Mouse (Mus musculus): ENCODE data around the gene Aph1b. TPM values are rescaled to one million over a fixed set of nuclear protein-coding genes. Genes with fewer than 3 reads are reported as not detected.
"Not testable (repeated sequence)": the region's sequence is repeated elsewhere in the genome, so short reads cannot be mapped to it uniquely, and the experiment has no call there.

The Aph1b gene
- polyA plus RNA-seq, 1 experiment from 2014 or later, result 10.1 TPM

GRCm38 (mm10) chr9:66796739-66797138 is 1.4 kb upstream of the Aph1b start, which contains the start of gene Gm10647:
Gm10647 (plus strand) TSS chr9:66797039.
- Histone ChIP-seq H3K4me2 (peak within 1 kb of the TSS; percentile 84), H3K27ac (peak within 1 kb of the TSS; percentile 89), H3K36me3 (no peaks in the 10 kb centered on the region), H3K27me3 (peaks cover 3% of the 10 kb centered on the region; the same call in 1 of the 2 replicates), H3K9me3 (no peaks in the 10 kb centered on the region), H3K4me3 (peak within 1 kb of the TSS; percentile 74), H3K4me1 (peaks cover 13% of the 10 kb centered on the region), H3K9ac (peak within 1 kb of the TSS; percentile 83)
- WGBS, result 58% methylated on average over 5 of the region's 5 CpGs
- no peak for ATAC-seq (ENCODE audit: insufficient number of reproducible peaks, insufficient read depth, low FRiP score, low TSS enrichment, low read depth)

- H3K9me3 ChIP-seq, result no peaks in the 10 kb centered on the region
- H3K36me3 ChIP-seq, result peaks cover 6% of the 10 kb centered on the region; the same call in 1 of the 2 replicates
- 2% methylated on average over 43 of the region's 43 CpGs for WGBS
- peak overlapping the region; percentile 83 for H3K9ac ChIP-seq
- H3K4me2 ChIP-seq, result peak overlapping the region; percentile 84
- H3K4me3 ChIP-seq, result peak overlapping the region; percentile 74
- H3K4me1 ChIP-seq, result peaks cover 10% of the 10 kb centered on the region
- peak; percentile 22; the same call in 1 of the 2 replicates for ATAC-seq (ENCODE audit: insufficient number of reproducible peaks, insufficient read depth, low FRiP score, low TSS enrichment, low read depth)
- H3K27ac ChIP-seq, result peak overlapping the region; percentile 89
- H3K27me3 ChIP-seq, result no peaks in the 10 kb centered on the region
Observed at GRCm38 (mm10) chr9:66794629-66795463, 444 bp downstream of the Aph1b start.

- no peak overlapping the region for H3K4me3 ChIP-seq
- 7% methylated on average over 2 of the region's 2 CpGs for WGBS
- no peak for ATAC-seq (ENCODE audit: insufficient number of reproducible peaks, insufficient read depth, low FRiP score, low TSS enrichment, low read depth)
Observed at GRCm38 (mm10) chr9:66787821-66788220, 7.5 kb downstream of the Aph1b start.

GRCm38 (mm10) chr9:66784552-66784951 is 10.7 kb downstream of the Aph1b start:
- H3K9me3 ChIP-seq; H3K27ac ChIP-seq; H3K4me1 ChIP-seq; H3K4me3 ChIP-seq; ATAC-seq (ENCODE audit: insufficient number of reproducible peaks, insufficient read depth, low FRiP score, low TSS enrichment, low read depth); H3K4me2 ChIP-seq; H3K36me3 ChIP-seq; H3K27me3 ChIP-seq; H3K9ac ChIP-seq: not testable (repeated sequence)
- no CpG with 5 or more reads among the region's 3 CpGs for WGBS

More at GRCm38 (mm10) chr9:66787821-66788220, 7.5 kb downstream of the Aph1b start:
- Histone ChIP-seq H3K4me1 (no peaks in the 10 kb centered on the region), H3K36me3 (peaks cover 10% of the 10 kb centered on the region; the same call in 1 of the 2 replicates), H3K9ac (no peak overlapping the region), H3K9me3 (no peaks in the 10 kb centered on the region), H3K27me3 (no peaks in the 10 kb centered on the region), H3K4me2 (no peak overlapping the region), H3K27ac (no peak overlapping the region)

GRCm38 (mm10) chr9:66770701-66771100 is 24.6 kb downstream of the Aph1b start:
- ATAC-seq (ENCODE audit: insufficient number of reproducible peaks, insufficient read depth, low FRiP score, low TSS enrichment, low read depth), result no peak

GRCm38 (mm10) chr9:66769275-66769674 is 26.0 kb downstream of the Aph1b start:
- no peaks in the 10 kb centered on the region for H3K36me3 ChIP-seq
- no peaks in the 10 kb centered on the region for H3K9me3 ChIP-seq
- H3K4me2 ChIP-seq, result no peak overlapping the region
- WGBS, result 87% methylated on average over 3 of the region's 3 CpGs
- no peak overlapping the region for H3K27ac ChIP-seq
- no peaks in the 10 kb centered on the region for H3K27me3 ChIP-seq
- no peak overlapping the region for H3K9ac ChIP-seq
- ATAC-seq (ENCODE audit: insufficient number of reproducible peaks, insufficient read depth, low FRiP score, low TSS enrichment, low read depth), result no peak
- no peak overlapping the region for H3K4me3 ChIP-seq
- no peaks in the 10 kb centered on the region for H3K4me1 ChIP-seq

More at GRCm38 (mm10) chr9:66770701-66771100, 24.6 kb downstream of the Aph1b start:
- Histone ChIP-seq H3K27me3 (no peaks in the 10 kb centered on the region), H3K9ac (no peak overlapping the region), H3K4me2 (no peak overlapping the region), H3K36me3 (no peaks in the 10 kb centered on the region), H3K4me3 (no peak overlapping the region), H3K4me1 (no peaks in the 10 kb centered on the region), H3K9me3 (no peaks in the 10 kb centered on the region), H3K27ac (no peak overlapping the region)

- 100% methylated on average over 1 of the region's 1 CpGs for WGBS
- Histone ChIP-seq H3K36me3 (no peaks in the 10 kb centered on the region), H3K9me3 (no peaks in the 10 kb centered on the region), H3K4me1 (no peaks in the 10 kb centered on the region), H3K9ac (no peak overlapping the region), H3K27me3 (no peaks in the 10 kb centered on the region), H3K4me3 (no peak overlapping the region), H3K27ac (no peak overlapping the region), H3K4me2 (no peak overlapping the region)
- ATAC-seq (ENCODE audit: insufficient number of reproducible peaks, insufficient read depth, low FRiP score, low TSS enrichment, low read depth), result no peak
Observed at GRCm38 (mm10) chr9:66768721-66769120, 26.6 kb downstream of the Aph1b start.

GRCm38 (mm10) chr9:66760991-66761390 is 34.3 kb downstream of the Aph1b start:
- 61% methylated on average over 1 of the region's 1 CpGs for WGBS
- Histone ChIP-seq H3K36me3 (0 out of 2 replicates have a peak, but pooled peaks cover 3% of the 10 kb centered on the region), H3K4me2 (no peak overlapping the region), H3K4me3 (no peak overlapping the region), H3K27ac (no peak overlapping the region), H3K9ac (no peak overlapping the region), H3K27me3 (no peaks in the 10 kb centered on the region), H3K4me1 (no peaks in the 10 kb centered on the region; the same call in 1 of the 2 replicates), H3K9me3 (no peaks in the 10 kb centered on the region)
- ATAC-seq (ENCODE audit: insufficient number of reproducible peaks, insufficient read depth, low FRiP score, low TSS enrichment, low read depth), result no peak

GRCm38 (mm10) chr9:66752849-66753248 is 42.4 kb downstream of the Aph1b start:
- 84% methylated on average over 6 of the region's 6 CpGs for WGBS

GRCm38 (mm10) chr9:66748390-66748789 is 46.9 kb downstream of the Aph1b start:
- Histone ChIP-seq H3K4me1 (0 out of 2 replicates have a peak, but pooled peaks cover 6% of the 10 kb centered on the region), H3K27me3 (no peaks in the 10 kb centered on the region), H3K9me3 (no peaks in the 10 kb centered on the region), H3K36me3 (peaks cover 13% of the 10 kb centered on the region), H3K4me2 (no peak overlapping the region), H3K27ac (no peak overlapping the region), H3K9ac (no peak overlapping the region), H3K4me3 (no peak overlapping the region)
- 73% methylated on average over 15 of the region's 15 CpGs for WGBS
- no peak for ATAC-seq (ENCODE audit: insufficient number of reproducible peaks, insufficient read depth, low FRiP score, low TSS enrichment, low read depth)

More at GRCm38 (mm10) chr9:66752849-66753248, 42.4 kb downstream of the Aph1b start:
- no peak overlapping the region for H3K4me3 ChIP-seq
- peaks cover 11% of the 10 kb centered on the region for H3K36me3 ChIP-seq
- H3K27me3 ChIP-seq, result no peaks in the 10 kb centered on the region
- no peak for ATAC-seq (ENCODE audit: insufficient number of reproducible peaks, insufficient read depth, low FRiP score, low TSS enrichment, low read depth)
- no peak overlapping the region for H3K27ac ChIP-seq
- no peaks in the 10 kb centered on the region for H3K4me1 ChIP-seq
- H3K9ac ChIP-seq, result no peak overlapping the region
- H3K9me3 ChIP-seq, result no peaks in the 10 kb centered on the region
- no peak overlapping the region for H3K4me2 ChIP-seq

- WGBS, result 77% methylated on average over 2 of the region's 2 CpGs
- Histone ChIP-seq H3K4me1 (peaks cover 8% of the 10 kb centered on the region; the same call in 1 of the 2 replicates), H3K9ac (no peak overlapping the region), H3K4me3 (no peak overlapping the region), H3K27ac (no peak overlapping the region), H3K4me2 (no peak overlapping the region), H3K9me3 (no peaks in the 10 kb centered on the region), H3K36me3 (peaks cover 9% of the 10 kb centered on the region), H3K27me3 (no peaks in the 10 kb centered on the region)
- ATAC-seq (ENCODE audit: insufficient number of reproducible peaks, insufficient read depth, low FRiP score, low TSS enrichment, low read depth), result no peak
Observed at GRCm38 (mm10) chr9:66744531-66744930, 50.8 kb downstream of the Aph1b start.

- Histone ChIP-seq H3K9me3 (no peaks in the 10 kb centered on the region), H3K4me2 (no peak overlapping the region), H3K27me3 (no peaks in the 10 kb centered on the region), H3K4me1 (peaks cover 7% of the 10 kb centered on the region; the same call in 1 of the 2 replicates), H3K27ac (no peak overlapping the region), H3K9ac (no peak overlapping the region), H3K4me3 (no peak overlapping the region), H3K36me3 (no peaks in the 10 kb centered on the region)
- no peak for ATAC-seq (ENCODE audit: insufficient number of reproducible peaks, insufficient read depth, low FRiP score, low TSS enrichment, low read depth)
- 67% methylated on average over 7 of the region's 7 CpGs for WGBS
Observed at GRCm38 (mm10) chr9:66739516-66739915, 55.8 kb downstream of the Aph1b start.

Data from embryonic facial prominence, embryonic 13.5 days (tissue).